Mouse (Mus musculus) left cerebral cortex, adult 8-10 months (tissue): Measurements from ENCODE around the gene Rab37. TPM values are rescaled to one million over a fixed set of nuclear protein-coding genes. Genes with fewer than 3 reads are reported as not detected.
A peak's percentile ranks its signal among the peaks of the same experiment; 100 is the strongest.

Experiments used
- DNase-seq, 2 experiments: peaks; one replicate each; pipeline ENCODE4 v3.0.0; 2022; ENCODE audit warnings: low spot score in 2 of 2
- total RNA-seq, 4 experiments: library from RNA; stranded (reverse); gene quantifications; 2 replicates each; pipeline ENCODE4 v1.2.4; 2022

Gene Rab37
- total RNA-seq, 4 experiments from 2014 or later = 3.3 to 6.1 (median 4.8) TPM

- no peak for DNase-seq
These were observed 100.9 kb downstream of the Rab37 start for GRCm38 (mm10) chr11:115192180-115192579.

- DNase-seq = no peak
These were observed 103.5 kb downstream of the Rab37 start for GRCm38 (mm10) chr11:115194693-115195092.

GRCm38 (mm10) chr11:115195933-115196332 lies 104.7 kb downstream of the Rab37 start:
- DNase-seq = no peak

- DNase-seq = no peak
These were observed 106.3 kb downstream of the Rab37 start for GRCm38 (mm10) chr11:115197558-115197957.

GRCm38 (mm10) chr11:115198932-115199384 lies 107.7 kb downstream of the Rab37 start:
- no peak for DNase-seq

GRCm38 (mm10) chr11:115200520-115200919 lies 109.3 kb downstream of the Rab37 start:
- no peak for DNase-seq

- DNase-seq = peak; percentile 54 to 65
These were observed 111.1 kb downstream of the Rab37 start for GRCm38 (mm10) chr11:115202316-115202715.

- DNase-seq = no peak
These were observed 111.5 kb downstream of the Rab37 start for GRCm38 (mm10) chr11:115202756-115203155.

GRCm38 (mm10) chr11:115208126-115208525 lies 116.9 kb downstream of the Rab37 start:
- DNase-seq = no peak

- DNase-seq = no peak
These were observed 117.8 kb downstream of the Rab37 start for GRCm38 (mm10) chr11:115208776-115209732.

GRCm38 (mm10) chr11:115209958-115210357 lies 118.7 kb downstream of the Rab37 start:
- no peak for DNase-seq

Other genes with a start within 250 kb of the Rab37 start
- 1 to 10 TPM; 4.6 to 5.6 (median 5.4) TPM for gene Gprc5c, start 240.3 kb upstream of the Rab37 start, total RNA-seq
- under 1 TPM; 0.40 to 0.87 (median 0.73) TPM for gene Cd300a, start 201.4 kb upstream of the Rab37 start, total RNA-seq
- gene Cd300lb, start 157.0 kb upstream of the Rab37 start, total RNA-seq = not detected
- gene Cd300c, start 122.3 kb upstream of the Rab37 start, total RNA-seq = not detected
- gene Cd300ld, start 101.5 kb upstream of the Rab37 start, total RNA-seq = under 1 TPM in 2 of 4 experiments, not detected in 2; 0.21 to 0.46 TPM
- 10 to 100 TPM in 2 of 4 experiments, 1 to 10 TPM in 2; 3.7 to 15.1 (median 8.1) TPM for gene Cd300c2, start 89.6 kb upstream of the Rab37 start, total RNA-seq
- gene Cd300ld2, start 75.2 kb upstream of the Rab37 start, total RNA-seq = not detected
- 1 to 10 TPM in 2 of 4 experiments, under 1 TPM in 1, not detected in 1; 0.46 to 1.6 (median 1.1) TPM for gene Cd300ld4, start 64.4 kb upstream of the Rab37 start, total RNA-seq
- gene Cd300ld5, start 53.7 kb upstream of the Rab37 start, total RNA-seq = 1 to 10 TPM; 1.1 to 2.3 (median 1.2) TPM
- gene Cd300ld3, start 43.0 kb upstream of the Rab37 start, total RNA-seq = 1 to 10 TPM in 2 of 4 experiments, not detected in 2; 1.3 to 2.8 TPM
- gene Cd300e, start 29.3 kb upstream of the Rab37 start, total RNA-seq = under 1 TPM; 0.16 to 0.74 (median 0.44) TPM
- 1 to 10 TPM in 2 of 4 experiments, under 1 TPM in 2; 0.30 to 2.6 (median 0.83) TPM for gene Cd300lf, start 42.6 kb downstream of the Rab37 start, total RNA-seq
- gene Slc9a3r1, start 71.9 kb downstream of the Rab37 start, total RNA-seq = 10 to 100 TPM; 63.4 to 73.8 (median 67.8) TPM
- gene Tmem104, start 96.1 kb downstream of the Rab37 start, total RNA-seq = 10 to 100 TPM; 14.0 to 24.5 (median 16.9) TPM
- 10 to 100 TPM; 27.0 to 33.4 (median 29.6) TPM for gene Nat9, start 96.4 kb downstream of the Rab37 start, total RNA-seq
- 10 to 100 TPM; 32.4 to 37.5 (median 36.3) TPM for gene Grin2c, start 175.8 kb downstream of the Rab37 start, total RNA-seq
- 10 to 100 TPM; 15.1 to 20.1 (median 17.5) TPM for gene Fdxr, start 185.6 kb downstream of the Rab37 start, total RNA-seq
- gene Fads6, start 206.2 kb downstream of the Rab37 start, total RNA-seq = 10 to 100 TPM; 18.4 to 21.9 (median 20.2) TPM
- 1 to 10 TPM in 3 of 4 experiments, under 1 TPM in 1; 0.91 to 3.2 (median 1.5) TPM for gene Otop2, start 215.7 kb downstream of the Rab37 start, total RNA-seq
- gene Ush1g, start 230.6 kb downstream of the Rab37 start, total RNA-seq = under 1 TPM; 0.46 to 0.78 (median 0.59) TPM
- under 1 TPM in 1 of 4 experiments, not detected in 3; 0.26 TPM for gene Otop3, start 243.3 kb downstream of the Rab37 start, total RNA-seq